Mouse (Mus musculus) inflammation-experienced regulatory T-cells, adult 6 months (primary cell): ENCODE results near the gene Pdcd4. TPM values are rescaled to one million over a fixed set of nuclear protein-coding genes. Genes with fewer than 3 reads are reported as not detected.
"Not testable (repeated sequence)": the region's sequence is repeated elsewhere in the genome, so short reads cannot be mapped to it uniquely, and the experiment has no call there.

Source experiments
- ATAC-seq: one replicate; pipeline ENCODE4 v1.8.0; 2017
- polyA plus RNA-seq, 3 experiments: library from polyadenylated mRNA; unstranded; fragments of 100-300 nt; shearing (Covaris generic); gene quantifications; one replicate each; pipeline ENCODE4 v1.2.1; 2017

The Pdcd4 gene
- polyA plus RNA-seq, 3 experiments from 2014 or later = 405 to 678 (median 450) TPM

- ATAC-seq = no peak
Measured at GRCm38 (mm10) chr19:53962511-53962910, 70.5 kb downstream of the Pdcd4 start.

GRCm38 (mm10) chr19:53964347-53964746, 72.3 kb downstream of the Pdcd4 start:
- ATAC-seq = not testable (repeated sequence)

DNA sequence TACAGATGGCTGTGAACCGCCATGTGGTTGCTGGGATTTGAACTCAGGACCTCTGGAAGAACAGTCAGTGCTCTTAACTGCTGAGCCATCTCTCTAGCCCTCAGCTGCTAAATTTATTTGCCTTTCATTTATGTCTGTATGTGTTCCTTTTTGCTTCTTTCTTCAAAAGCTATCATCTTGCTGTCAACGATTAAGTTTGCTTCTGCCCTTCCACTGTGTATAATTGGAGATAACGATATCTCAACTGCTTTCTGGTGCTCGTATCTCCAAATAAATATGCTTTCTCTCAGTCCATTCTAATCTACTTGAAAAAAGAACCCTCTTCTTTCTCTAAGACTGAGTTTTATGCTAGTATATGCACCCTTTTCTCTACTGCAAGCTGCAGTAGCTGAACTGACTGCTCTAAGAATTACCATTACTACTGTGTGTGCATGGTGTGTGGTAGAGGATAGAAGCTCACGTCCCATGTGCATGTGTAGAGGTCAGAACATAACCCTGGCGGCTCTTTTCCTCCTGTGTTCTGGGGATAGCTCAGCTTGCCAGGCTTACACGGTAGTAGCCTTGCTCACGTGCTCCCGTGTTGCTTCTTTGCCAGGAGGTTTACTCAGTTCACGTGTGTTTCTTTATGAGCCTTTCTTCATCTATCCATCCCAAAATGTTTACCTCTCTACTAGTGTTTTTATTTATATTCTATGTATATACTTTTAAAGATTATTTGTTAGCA, 73.0 kb downstream of the Pdcd4 start:
- ATAC-seq = no peak

DNA sequence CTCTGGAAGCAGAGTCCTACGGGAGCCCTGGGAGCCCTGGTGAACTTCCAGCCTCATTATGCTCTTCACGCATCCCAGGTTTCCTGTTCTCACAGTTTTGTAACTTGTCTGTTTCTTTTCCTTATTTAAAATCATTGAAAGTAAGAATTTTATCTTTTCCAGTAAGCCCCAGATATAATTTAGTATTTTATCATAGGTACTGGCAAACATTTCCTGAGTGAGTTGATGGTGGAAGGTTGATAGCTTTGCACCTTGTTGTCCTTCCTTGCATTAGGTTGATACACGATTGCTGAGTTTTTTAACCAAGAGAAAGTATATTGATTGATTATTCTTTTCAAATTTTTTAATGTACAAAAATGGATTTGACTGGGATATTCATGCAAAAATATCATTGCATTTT, 77.2 kb downstream of the Pdcd4 start:
- ATAC-seq = no peak

- ATAC-seq = peak; percentile 92
Measured at GRCm38 (mm10) chr19:53971938-53972337, 79.9 kb downstream of the Pdcd4 start.

- ATAC-seq = no peak
Measured at GRCm38 (mm10) chr19:53973656-53974055, 81.6 kb downstream of the Pdcd4 start.

Other genes starting within 250 kb of the Pdcd4 start
- gene Rbm20, start 214.9 kb upstream of the Pdcd4 start, polyA plus RNA-seq = under 1 TPM; 0.15 to 0.20 (median 0.15) TPM
- gene Shoc2, start 52.1 kb downstream of the Pdcd4 start, polyA plus RNA-seq = 10 to 100 TPM; 74.2 to 76.2 (median 74.6) TPM
- gene Bbip1, start 52.4 kb downstream of the Pdcd4 start, polyA plus RNA-seq = 100 to 1,000 TPM; 120 to 123 (median 121) TPM
- gene Adra2a, start 151.9 kb downstream of the Pdcd4 start, polyA plus RNA-seq = not detected